Mouse (Mus musculus) E14TG2a.4 (cell line): ENCODE data around the gene Fgfr3.

Source experiments
- CTCF ChIP-seq: conservative IDR thresholded peaks from 2 replicates; pipeline ENCODE4 v1.5.1; 2014; ENCODE audit warnings: low read length
- NANOG ChIP-seq: IDR thresholded peaks from 2 replicates; pipeline ENCODE4 v1.6.1; 2014; ENCODE audit warnings: borderline replicate concordance, low read length, mixed read lengths
- POU5F1 ChIP-seq: IDR thresholded peaks from 2 replicates; pipeline ENCODE4 v1.6.1; 2014; ENCODE audit warnings: low read length, borderline replicate concordance

- TF ChIP-seq CTCF = peak; percentile 90
- TF ChIP-seq NANOG = no peak
- TF ChIP-seq POU5F1 = no peak
Observed at GRCm38 (mm10) chr5:33737903-33738321, 16.4 kb downstream of the Fgfr3 start.
